Mouse (Mus musculus) hindbrain, embryonic 10.5 days (tissue): ENCODE results near the gene Hspa13. TPM values are rescaled to one million over a fixed set of nuclear protein-coding genes. Genes with fewer than 3 reads are reported as not detected.

Experiments
- polyA plus RNA-seq: library from polyadenylated mRNA; unstranded; fragments of >200 nt; fragmentation: Nextera tagmentation; extraction: Ambion mirVana; gene quantifications from 2 replicates; pipeline ENCODE4 v1.2.1, GENCODE M21; 2016

The Hspa13 gene
- polyA plus RNA-seq, 1 experiment from 2014 or later: 23.5 TPM

Other genes starting within 250 kb of the Hspa13 start
- not detected in 2 replicates for gene Lipi, start 181.0 kb downstream of the Hspa13 start, polyA plus RNA-seq
- 0.77 and 1.0 TPM in 2 replicates for gene Rbm11, start 174.3 kb downstream of the Hspa13 start, polyA plus RNA-seq